Mouse (Mus musculus) E14TG2a.4 (cell line): ENCODE results near the gene Ctcf.
A peak's percentile ranks its signal among the peaks of the same experiment; 100 is the strongest.

Experiments
- H3K27me3 ChIP-seq: 2 replicates; pipeline ENCODE4 v1.6.1; 2014; ENCODE audit warnings: low read length, control low read depth; ENCODE audit not compliant: insufficient read depth
- H3K36me3 ChIP-seq: 2 replicates; pipeline ENCODE4 v1.6.1; 2014; ENCODE audit warnings: low read length, control low read depth; ENCODE audit not compliant: insufficient read depth
- H3K4me1 ChIP-seq: replicated peaks from 2 replicates; pipeline ENCODE4 v1.6.1; 2014; ENCODE audit warnings: low read depth, low read length, control low read depth
- H3K4me3 ChIP-seq: replicated peaks from 2 replicates; pipeline ENCODE4 v1.5.1; 2014; ENCODE audit warnings: mild to moderate bottlenecking, low read length
- H3K9me3 ChIP-seq: 2 replicates; pipeline ENCODE4 v1.6.1; 2014; ENCODE audit warnings: low read length, control low read depth
- CTCF ChIP-seq: conservative IDR thresholded peaks from 2 replicates; pipeline ENCODE4 v1.5.1; 2014; ENCODE audit warnings: low read length
- NANOG ChIP-seq: IDR thresholded peaks from 2 replicates; pipeline ENCODE4 v1.6.1; 2014; ENCODE audit warnings: borderline replicate concordance, low read length, mixed read lengths
- POU5F1 ChIP-seq: IDR thresholded peaks from 2 replicates; pipeline ENCODE4 v1.6.1; 2014; ENCODE audit warnings: low read length, borderline replicate concordance

Ctcf gene

DNA sequence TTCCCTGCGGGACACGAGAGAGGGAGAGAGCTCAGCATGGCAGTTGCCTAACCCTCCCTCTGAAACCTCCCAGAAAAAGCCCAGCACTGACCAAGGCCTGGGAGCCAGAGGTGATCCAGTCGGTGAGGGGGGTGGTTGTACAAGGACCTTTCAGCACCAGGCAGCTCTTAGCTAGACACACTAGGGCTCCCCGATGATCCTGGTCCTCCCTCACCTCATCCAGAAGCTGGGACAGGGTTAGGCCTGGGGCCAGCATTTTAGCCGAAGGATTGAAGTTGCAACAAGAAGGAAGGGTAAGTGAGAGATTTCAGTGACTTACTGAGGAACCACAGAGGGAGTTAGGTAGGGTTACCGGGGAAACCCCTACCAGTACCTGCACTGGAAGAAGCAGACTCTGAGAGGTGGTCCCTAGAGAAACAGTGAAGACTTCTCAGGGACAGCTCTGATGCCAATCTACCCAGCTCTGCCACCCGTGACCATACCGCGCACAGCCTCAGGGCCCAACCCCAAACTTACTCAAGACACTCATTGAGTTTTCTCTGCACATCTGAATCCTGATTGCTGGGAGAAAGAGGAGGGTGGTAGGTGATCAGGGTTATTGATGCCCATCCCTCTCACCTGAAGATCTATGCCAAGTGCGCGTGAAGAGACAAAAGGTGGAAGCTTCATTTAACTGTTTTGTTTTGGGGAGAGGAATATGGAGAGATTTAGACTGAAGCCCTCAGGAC is 63.3 kb downstream of the Ctcf start:
- Histone ChIP-seq H3K9me3 (no peaks in the 10 kb centered on the region), H3K4me3 (peak overlapping the region; percentile 93), H3K36me3 (peaks cover 64% of the 10 kb centered on the region), H3K4me1 (peaks cover 59% of the 10 kb centered on the region), H3K27me3 (peaks cover 29% of the 10 kb centered on the region)
- TF ChIP-seq CTCF, result no peak

DNA sequence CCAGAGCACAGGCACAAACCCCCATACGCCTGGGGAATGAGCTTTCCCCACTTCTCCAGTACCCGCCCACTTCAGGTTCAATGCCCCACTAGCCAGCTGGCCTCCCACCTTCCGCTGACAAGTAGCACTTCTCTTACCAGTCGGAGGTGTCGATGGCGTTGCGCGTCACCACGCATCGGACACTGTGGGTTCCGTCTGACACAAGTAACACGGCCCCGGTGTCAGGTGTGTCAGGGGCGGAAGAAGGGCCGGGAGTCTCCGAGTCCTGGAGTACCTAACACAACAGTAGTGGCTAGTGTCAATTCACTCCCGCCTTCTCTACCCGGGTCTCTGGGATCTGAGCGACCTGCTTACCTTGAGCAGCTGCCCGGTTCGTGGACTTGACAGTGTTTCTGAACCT is 64.2 kb downstream of the Ctcf start:
- Histone ChIP-seq H3K36me3 (peaks cover 66% of the 10 kb centered on the region), H3K9me3 (no peaks in the 10 kb centered on the region), H3K27me3 (peaks cover 20% of the 10 kb centered on the region), H3K4me1 (peaks cover 57% of the 10 kb centered on the region), H3K4me3 (peak overlapping the region; percentile 93)
- TF ChIP-seq CTCF (no peak), NANOG (no peak), POU5F1 (no peak)

DNA sequence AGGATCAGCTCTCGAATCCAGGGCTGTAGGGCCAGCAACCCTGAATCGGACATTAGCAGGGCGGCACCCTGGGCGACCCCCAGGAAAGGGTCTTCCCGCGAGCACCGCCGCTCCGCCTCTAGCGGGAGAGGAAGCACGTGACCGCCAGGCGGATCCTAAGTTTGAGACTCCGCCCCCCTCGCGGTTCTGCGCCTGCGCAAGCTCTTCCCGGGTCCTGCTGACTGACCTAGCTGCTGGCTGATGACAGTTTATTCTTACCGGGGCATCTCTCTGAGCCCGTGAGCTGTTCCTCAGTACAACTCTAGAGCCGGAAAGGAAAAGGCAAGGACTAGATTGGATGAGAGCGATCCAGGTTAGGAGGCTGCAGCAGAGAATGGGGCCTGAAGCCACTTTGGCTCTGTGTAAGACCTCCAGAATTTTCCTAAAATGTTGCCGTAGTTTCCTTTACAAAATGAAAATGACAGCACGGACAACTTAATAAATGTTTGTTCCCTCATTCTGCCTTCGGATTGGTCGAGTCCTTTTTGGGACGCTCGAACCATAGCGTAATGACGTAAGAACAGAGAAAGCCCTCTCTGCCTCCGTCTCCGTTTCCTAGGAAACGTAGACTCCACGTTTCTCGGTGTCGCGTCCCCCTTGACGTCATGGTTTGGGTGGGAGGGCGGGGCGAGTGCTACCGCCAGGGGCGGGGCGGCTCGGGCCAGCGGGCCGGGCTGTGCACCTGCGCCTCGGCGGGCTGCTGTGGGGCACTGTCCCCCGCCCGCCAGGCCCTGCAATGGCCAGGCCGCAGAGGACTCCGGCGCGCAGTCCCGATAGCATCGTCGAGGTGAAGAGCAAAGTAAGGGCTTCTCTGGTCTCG is 64.8 kb downstream of the Ctcf start, which contains the start of the genes Acd and Pard6a:
Gene Acd, minus strand, starts transcription at position 137 of the 859 bp plus-strand sequence.
Gene Pard6a, plus strand, starts transcription at position 183 of the 859 bp plus-strand sequence.
- Histone ChIP-seq H3K27me3 (peaks cover 15% of the 10 kb centered on the region; the same call in 1 of the 2 replicates), H3K4me3 (peak within 1 kb of the TSS; percentile 93), H3K36me3 (peaks cover 65% of the 10 kb centered on the region), H3K9me3 (no peaks in the 10 kb centered on the region), H3K4me1 (peaks cover 57% of the 10 kb centered on the region)
- TF ChIP-seq CTCF (no peak), NANOG (no peak)

DNA sequence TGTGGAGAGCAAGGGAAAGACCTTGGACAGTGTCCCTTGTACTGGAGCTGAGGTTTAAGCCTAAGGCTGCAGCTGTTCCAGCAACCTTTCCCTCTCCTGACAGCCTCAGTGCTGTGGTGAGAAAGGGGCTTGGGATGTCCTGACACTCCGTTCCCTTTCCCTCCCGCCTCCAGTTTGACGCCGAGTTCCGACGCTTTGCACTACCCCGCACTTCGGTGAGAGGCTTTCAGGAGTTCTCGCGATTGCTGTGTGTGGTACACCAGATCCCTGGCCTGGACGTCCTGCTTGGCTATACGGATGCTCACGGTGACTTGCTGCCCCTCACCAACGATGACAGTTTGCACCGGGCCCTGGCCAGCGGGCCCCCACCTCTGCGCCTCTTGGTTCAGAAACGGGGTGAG is 65.6 kb downstream of the Ctcf start:
- Histone ChIP-seq H3K9me3 (no peaks in the 10 kb centered on the region), H3K4me3 (peak overlapping the region; percentile 93), H3K27me3 (peaks cover 9% of the 10 kb centered on the region; the same call in 1 of the 2 replicates), H3K4me1 (peaks cover 65% of the 10 kb centered on the region), H3K36me3 (peaks cover 61% of the 10 kb centered on the region)
- no peak for TF ChIP-seq NANOG
- no peak for TF ChIP-seq CTCF
- TF ChIP-seq POU5F1, result no peak

DNA sequence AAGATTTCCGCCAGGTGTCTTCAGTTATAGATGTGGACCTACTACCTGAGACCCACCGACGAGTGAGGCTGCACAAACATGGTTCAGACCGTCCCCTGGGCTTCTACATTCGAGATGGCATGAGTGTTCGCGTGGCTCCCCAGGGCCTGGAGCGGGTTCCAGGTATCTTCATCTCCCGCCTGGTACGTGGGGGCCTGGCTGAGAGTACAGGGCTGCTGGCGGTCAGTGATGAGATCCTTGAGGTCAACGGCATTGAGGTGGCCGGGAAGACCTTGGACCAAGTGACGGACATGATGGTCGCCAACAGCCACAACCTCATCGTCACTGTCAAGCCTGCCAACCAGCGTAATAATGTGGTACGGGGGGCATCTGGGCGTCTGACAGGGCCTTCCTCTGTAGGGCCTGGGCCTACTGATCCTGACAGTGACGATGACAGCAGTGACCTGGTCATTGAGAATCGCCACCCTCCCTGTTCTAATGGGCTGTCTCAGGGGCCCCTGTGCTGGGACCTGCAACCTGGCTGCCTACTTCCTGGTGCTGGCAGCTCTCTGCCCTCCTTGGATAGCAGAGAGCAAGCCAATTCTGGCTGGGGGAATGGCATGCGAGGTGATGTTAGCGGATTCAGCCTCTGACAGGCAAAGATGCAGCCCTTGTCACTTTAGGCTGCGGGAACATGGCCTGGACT is 66.5 kb downstream of the Ctcf start:
- peaks cover 66% of the 10 kb centered on the region for H3K4me1 ChIP-seq
- TF ChIP-seq NANOG (no peak), POU5F1 (no peak), CTCF (no peak)
- peaks cover 53% of the 10 kb centered on the region for H3K36me3 ChIP-seq
- H3K27me3 ChIP-seq, result peaks cover 6% of the 10 kb centered on the region; the same call in 1 of the 2 replicates
- 0 out of 2 replicates have a peak overlapping the region, but pooled peaks have one; percentile 93 for H3K4me3 ChIP-seq
- no peaks in the 10 kb centered on the region for H3K9me3 ChIP-seq

DNA sequence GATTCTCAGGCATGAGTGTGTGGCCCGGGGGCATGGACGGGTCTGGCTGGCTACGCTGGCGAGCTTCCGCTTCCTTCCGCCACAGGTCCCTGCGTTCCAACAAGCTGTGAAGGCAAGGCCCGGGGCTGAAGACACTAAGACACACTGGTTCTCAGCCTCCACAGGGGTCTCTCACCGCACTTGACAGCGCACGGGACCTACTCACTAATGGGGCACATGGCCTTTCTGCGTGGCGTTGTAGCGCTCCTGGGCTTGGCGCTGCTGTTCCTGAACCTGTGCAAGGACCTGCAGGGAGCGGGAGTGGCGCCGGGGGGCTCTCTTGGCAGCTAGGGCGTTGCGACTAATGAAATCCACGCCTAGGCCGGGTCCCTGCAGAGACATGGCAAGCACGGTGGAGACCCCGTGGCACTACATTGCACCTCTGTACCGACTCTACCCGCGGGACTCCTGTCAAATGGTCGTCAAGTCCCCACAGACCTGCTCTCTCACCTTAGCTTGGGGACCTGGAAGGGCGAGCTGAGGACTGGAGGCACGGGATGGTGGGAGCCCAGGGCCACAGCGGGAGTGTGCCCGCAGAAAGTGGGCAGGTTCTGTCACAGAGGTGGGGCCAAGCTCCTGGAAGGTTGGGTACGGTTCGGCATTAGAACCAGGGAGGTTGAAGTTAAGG is 67.9 kb downstream of the Ctcf start:
- Histone ChIP-seq H3K27me3 (peaks cover 6% of the 10 kb centered on the region; the same call in 1 of the 2 replicates), H3K4me1 (peaks cover 77% of the 10 kb centered on the region), H3K36me3 (peaks cover 40% of the 10 kb centered on the region), H3K4me3 (peak overlapping the region; percentile 54), H3K9me3 (no peaks in the 10 kb centered on the region)
- TF ChIP-seq NANOG (no peak), CTCF (no peak), POU5F1 (no peak)

DNA sequence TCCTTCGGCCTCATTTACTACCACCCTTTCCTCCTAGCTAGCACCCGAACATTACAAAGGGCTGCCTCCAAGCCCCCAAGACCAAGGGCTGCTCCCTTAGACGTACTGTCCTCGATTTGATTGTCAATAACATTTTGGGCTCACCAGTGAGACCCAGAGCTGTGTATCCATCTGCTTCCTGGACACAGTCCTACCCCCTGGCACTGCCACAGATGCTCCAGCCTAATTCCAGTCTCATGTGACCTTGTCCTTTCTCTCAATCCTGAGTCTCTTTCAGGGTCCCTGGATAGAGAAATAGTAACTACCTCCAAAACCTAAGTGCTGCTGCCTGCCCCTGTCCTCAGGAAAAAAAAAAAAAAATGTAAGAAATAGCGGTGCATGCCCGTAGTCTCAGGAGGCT is 68.6 kb downstream of the Ctcf start:
- Histone ChIP-seq H3K36me3 (peaks cover 37% of the 10 kb centered on the region), H3K4me1 (peaks cover 77% of the 10 kb centered on the region), H3K4me3 (no peak overlapping the region), H3K9me3 (no peaks in the 10 kb centered on the region), H3K27me3 (peaks cover 2% of the 10 kb centered on the region; the same call in 1 of the 2 replicates)
- TF ChIP-seq CTCF (no peak), NANOG (no peak), POU5F1 (no peak)

DNA sequence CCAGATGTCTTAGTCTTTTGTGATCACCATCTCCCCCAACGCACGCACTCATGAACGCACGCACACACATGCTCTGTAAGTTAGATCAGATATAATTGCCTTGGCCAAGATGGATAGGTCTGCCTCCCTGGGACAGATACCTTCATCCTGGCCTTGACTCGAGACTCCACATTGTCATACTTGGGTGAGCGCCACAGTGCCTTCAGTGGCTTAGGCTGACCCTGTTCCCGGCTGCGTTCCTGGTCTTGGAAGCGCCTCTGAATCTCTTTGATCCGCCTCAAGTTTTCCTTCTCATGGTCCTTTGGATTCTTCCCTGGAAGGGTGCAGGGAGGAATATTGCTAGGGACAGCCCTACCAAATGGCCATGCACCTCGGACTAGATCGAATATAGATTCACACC is 70.1 kb downstream of the Ctcf start:
- Histone ChIP-seq H3K27me3 (no peaks in the 10 kb centered on the region), H3K9me3 (no peaks in the 10 kb centered on the region), H3K4me1 (peaks cover 83% of the 10 kb centered on the region), H3K4me3 (no peak overlapping the region), H3K36me3 (peaks cover 37% of the 10 kb centered on the region)
- no peak for TF ChIP-seq NANOG
- TF ChIP-seq POU5F1, result no peak
- TF ChIP-seq CTCF, result no peak
